Mouse (Mus musculus) skeletal muscle tissue, adult 2 months (tissue): ENCODE measurements around the gene Mamld1.

Experiments used
- DNase-seq: peaks from one replicate; pipeline ENCODE4 v3.0.0-alpha.2; 2012; ENCODE audit warnings: low read depth, low spot score

Gene Mamld1

DNA sequence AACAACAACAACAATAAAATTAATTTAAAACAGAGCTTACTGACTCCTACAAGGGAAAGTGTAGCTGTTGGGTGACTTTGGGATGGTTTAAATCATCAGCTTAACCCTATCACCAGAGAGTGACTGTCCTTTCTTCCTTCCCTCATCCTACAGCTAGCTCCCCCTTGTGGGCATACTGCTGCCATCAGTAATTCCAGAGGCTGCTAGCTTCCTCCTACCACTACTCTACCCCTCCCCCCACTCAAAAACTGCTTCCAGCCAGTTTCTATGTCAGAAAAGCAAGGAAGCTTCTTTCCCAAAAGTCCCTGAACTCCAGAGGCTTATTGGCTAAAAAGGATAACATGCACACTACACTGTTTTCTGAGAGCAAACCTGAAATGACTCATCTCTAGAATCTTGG, 81.4 kb downstream of the Mamld1 start:
- no peak for DNase-seq

DNA sequence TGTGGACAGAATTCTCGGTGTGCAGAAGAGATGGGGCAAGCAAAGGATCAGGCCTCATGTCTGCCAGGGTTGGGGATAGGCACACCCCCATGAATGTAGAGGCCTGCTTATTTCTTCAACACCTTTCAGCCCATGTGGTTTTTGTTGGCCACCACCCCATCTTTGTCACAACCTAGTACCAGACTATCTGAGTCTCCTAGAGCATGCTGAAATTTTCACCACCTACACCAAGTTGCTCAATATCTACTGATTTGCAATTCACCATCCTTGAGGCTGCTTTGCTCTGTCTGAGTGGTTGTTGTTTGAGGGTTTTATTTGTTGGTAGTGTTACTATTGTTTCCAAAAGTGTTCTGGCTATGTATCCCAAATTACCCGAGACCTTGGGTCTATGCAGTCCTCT, 91.3 kb downstream of the Mamld1 start:
- DNase-seq, result no peak

DNA sequence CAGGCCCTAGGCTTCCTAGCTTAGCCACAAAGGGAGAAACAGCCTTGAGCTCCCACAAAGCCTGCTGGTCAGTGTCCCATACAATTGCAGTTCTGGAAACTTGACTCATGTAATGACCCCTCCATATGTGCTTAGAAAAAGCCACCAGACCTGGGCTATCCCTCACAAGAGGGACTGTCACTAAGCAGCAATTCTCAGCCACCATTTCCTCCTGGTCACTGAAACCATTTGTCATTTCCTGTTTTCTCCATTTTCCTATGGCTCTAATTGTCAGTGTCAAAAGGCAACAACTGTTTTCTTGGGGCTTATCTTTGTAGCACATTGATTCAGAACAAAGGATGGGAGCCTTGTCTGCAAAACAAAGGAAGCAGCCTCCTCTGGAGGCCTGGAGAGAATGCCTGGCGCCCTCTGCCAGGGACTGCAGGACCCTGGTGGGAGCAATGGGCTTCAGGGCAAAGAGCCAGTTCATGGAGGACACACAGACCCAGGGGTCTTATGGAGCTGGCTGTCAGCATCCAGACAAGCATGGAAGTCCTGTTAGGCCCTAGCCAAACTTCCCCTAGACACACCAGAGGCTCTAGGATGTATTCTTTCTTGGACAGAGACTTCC, 99.5 kb downstream of the Mamld1 start:
- DNase-seq, result no peak

DNA sequence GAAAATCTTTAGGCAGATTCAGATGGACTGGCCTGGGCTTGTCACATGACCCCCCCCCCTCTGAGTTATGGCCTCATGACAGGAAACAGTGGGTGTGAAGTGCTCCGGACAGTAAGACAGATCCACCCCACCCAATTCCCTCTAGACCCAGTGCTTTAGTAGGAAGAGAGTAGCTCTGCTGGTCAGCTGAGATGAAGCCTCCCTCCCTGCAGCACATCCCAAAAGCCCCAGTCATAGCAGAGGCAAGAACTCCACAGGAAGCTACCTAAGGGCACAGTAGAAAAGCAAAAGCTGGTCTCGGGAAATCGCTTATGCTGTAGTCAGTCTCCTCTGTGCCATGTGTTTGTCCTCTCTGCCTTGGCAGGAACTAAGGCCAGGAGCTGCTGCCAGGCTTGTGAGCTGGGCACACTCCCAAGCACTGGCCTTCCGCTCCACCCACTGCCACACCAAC, 100.5 kb downstream of the Mamld1 start:
- peak; percentile 51 for DNase-seq

DNA sequence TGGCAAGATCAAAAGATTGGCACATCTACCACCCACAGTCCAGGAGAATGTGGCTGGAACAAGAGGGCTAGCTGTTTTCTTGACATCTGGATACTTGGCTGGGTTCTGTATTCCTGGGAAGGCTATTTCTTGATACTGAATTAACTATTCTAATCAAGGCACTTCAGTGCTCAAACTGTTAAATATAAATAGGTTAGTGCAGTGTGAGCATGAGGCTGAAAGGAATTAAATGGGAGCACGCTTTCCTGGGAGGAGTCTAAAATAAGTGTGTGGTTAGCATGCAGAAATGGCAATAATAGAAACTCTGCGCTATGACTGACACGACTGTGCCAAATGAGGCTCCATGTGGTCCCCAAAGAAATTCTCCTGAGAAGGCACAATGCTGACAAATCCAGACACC, 131.5 kb downstream of the Mamld1 start:
- no peak for DNase-seq

DNA sequence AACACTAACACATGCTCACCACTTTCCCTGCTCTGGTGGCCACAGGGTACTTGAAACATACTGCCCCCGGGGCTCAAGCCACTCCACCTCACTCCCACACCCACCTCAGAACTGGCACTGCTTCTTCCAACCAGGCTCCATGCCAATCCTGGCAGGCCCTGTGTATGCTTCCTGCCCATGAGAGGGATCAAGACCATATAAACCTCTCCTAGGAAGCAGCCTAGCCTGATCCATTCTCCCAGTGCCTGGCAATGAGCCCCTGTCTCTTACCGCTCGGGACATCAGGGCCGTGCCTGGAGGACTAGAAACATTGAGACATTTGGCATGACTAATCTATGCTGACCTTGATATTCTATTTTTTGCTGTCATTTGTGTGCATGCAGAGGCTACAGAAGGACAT, 133.6 kb downstream of the Mamld1 start:
- peak; percentile 7 for DNase-seq

DNA sequence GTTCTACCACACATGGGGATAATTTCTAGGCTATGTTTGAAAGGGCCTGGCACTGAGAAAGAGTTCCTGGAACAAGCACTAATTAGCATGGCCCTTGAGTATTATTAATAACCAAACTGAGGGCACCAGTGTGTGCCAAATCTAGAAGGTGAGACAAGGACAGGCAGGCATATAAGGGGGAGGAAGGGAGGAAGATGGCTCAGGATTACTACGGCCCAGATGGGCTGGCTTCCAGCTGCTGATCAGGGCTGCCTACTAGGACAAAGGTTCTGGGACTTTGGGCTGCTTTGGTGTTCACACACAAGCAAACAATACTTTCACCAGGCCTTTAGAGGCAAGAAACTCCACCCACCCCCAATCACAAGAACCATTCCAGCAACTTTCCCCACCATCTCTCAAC, 136.3 kb downstream of the Mamld1 start:
- peak; percentile 21 for DNase-seq

DNA sequence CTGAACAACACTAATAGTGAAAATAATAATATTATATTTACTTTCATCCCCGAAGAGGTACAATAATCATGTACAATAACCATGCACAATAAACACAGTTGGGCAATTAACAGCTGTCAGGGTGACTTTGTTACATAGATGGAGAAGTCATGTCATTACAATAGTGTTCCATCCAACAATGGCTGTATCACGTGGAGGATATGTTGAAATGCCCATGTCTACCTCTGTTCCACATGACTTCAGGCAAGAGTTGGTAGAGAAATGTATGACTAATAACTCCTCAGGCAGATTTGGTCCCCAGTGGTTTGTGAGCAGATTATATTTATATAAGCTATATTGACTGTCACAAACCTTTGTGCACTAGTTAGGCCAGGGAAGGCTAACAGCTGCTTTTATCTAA, 154.7 kb downstream of the Mamld1 start:
- DNase-seq, result no peak
